Mouse (Mus musculus) lung, postnatal 4 days (tissue): ENCODE results near the gene Pou3f1.
A peak's percentile ranks its signal among the peaks of the same experiment; 100 is the strongest.

ENCODE experiments used
- DNase-seq, 2 experiments: peaks; one replicate each; pipeline ENCODE4 v3.0.0; 2021

Gene Pou3f1

DNA sequence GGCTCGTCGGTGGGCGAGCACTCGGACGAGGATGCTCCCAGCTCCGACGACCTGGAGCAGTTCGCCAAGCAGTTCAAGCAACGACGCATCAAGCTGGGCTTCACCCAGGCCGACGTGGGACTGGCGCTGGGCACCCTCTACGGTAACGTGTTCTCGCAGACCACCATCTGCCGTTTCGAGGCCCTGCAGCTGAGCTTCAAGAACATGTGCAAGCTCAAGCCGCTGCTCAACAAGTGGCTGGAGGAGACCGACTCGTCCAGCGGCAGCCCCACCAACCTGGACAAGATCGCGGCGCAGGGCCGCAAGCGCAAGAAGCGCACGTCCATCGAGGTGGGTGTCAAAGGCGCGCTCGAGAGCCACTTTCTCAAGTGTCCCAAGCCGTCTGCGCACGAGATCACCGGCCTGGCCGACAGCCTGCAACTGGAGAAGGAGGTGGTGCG lies 1.8 kb downstream of the Pou3f1 start:
- peak in 1 of 2 experiments; percentile 9 for DNase-seq

DNA sequence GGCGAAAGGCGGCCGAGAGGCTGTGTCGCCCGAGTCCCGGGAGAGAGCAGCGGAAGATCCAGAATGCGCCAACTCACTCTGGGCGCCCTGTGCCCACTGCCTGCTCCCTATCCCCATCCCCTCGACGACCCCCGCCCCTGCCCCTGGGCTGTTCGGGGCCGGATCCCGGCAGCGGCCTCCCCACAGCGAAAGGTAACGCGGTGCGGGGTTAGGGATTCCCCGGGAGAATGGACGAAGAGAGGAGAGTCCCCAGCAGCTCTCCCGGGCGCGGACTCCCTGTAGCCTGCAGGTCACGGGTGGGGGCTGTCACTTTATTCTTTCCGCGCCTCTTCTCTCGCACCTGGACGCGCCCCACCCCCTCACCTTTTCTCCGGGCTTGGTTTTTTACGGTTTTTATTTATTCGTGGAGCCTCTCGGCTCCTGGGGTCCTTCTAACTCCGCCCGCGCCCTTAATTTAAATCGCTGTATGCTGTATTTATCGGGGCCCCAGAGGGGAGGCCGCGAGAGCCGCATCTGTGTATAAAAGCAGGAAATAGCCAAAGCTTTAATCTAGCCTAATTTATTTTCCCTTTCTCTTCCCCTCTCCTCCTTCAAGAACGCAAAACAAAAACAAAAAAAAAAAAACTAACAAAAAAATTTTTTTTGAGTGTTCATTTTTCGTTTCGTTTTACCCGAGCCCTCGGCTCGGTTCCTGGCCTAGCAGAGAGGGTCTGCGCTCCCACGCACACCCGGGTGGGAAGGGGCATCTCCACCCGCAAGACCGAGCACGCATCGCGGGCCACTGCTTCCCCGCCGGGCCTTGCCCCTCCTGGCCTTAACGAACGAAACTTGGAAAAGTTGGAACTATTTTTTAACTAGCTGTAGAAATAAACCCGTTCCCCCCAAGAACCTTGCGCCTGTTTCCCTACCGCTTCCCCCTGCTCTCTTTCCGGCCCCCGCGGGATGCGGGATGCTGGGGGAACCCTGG lies 2.9 kb downstream of the Pou3f1 start:
- peak in 1 of 2 experiments; percentile 8 for DNase-seq

DNA sequence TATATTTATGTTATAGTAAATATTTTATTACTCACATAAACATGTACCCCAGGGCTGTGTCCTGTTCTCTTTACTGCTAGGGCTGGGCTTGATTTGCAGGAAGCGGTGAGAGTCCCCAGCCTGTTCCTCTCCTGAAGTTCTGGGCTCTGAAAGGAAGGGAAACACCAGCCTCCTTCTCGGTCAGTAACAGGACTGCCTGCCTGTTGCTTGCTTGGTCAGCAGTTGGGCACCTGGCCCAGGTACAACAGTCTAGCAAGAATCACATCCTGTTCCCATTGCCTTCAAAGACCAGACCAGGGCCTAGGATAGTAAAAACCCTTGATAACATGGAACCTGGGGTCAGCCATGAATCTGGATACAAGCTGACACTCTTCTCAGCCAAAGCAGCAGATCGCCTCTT lies 4.0 kb downstream of the Pou3f1 start:
- no peak for DNase-seq

DNA sequence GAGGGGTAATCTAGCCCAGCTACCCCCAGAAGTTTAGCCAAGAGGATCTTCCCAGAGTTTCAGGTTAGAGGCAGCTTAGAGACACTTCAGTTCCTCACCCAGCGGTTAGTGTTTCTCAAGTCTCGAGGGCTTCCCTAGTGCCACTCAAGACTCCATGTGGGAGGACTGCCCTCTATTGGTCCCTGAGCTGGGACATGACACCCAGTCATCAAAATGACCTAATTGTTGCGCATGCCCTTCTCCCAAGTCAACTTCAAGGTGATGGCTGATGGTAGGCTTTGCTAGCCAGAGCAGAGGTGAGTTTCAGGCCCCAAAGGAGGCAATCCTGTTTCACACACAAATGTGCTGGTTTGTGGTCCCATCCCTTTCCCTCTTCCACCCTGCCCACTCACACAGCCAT lies 6.4 kb downstream of the Pou3f1 start:
- DNase-seq, result peak in 1 of 2 experiments; percentile 24

DNA sequence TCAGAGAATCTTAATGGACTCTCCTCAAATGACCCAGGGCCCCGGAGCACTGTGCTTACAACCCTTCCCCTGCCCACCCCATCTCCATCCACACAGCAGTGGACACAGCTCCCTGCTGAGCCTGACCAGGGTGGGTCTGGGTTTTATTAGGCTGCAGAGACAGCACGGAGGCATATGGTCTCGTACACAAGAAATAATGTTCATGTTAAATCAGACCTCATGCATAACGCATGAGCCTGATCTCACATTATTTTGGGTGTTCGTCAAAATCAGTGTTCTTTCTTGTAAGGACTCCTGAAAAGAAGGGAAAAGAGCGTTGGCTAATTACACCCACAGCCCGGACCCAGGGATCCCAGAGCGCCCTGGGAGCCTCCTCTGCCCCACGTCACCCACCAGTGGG lies 7.6 kb downstream of the Pou3f1 start:
- DNase-seq, result no peak

DNA sequence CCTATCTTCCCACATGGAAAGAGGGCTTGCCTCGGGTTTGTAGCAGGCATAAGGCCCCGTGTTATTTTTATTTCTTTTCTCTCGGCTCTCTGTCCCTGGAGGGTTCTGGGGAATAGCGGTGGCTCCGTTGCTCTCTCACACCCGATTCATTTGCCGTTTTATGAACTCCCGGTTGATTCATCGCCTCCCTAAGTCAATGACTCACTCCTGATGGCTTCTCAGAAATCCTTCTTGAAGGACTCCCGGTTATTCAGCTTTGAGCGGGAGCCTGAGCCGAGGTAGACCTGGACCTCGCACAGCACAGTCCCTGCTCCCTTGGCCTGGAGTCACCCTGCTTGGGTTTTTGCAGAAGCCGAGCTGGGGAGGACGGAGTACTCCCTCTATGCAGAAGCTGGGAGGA lies 8.0 kb downstream of the Pou3f1 start:
- no peak for DNase-seq

DNA sequence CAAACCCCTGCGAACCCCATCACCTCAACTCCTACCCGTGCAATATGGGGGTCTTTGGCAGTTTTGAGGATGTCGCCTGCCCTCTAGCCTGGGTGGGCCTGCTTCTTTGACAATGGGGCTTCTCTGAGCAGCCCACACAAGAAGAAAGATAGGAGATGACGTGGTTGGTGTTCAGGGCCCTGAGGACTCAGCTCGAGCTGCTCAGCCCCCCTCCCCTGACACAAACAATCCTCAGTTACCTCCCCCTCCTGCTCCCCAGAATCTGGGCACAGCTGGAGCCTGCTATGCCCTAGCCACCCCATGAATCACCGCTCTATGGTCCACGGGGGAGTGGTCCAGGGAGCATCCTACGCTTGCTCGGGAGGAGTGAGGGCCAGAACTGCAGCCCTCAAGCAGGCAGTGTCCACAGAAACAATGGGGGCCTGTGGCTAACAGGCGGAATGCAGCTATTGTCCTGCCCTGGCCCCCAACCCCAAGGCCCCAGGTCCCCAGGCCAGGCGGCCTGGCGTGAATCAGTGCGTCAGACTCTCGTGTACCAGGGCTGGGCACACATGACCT lies 10.9 kb downstream of the Pou3f1 start:
- no peak for DNase-seq

DNA sequence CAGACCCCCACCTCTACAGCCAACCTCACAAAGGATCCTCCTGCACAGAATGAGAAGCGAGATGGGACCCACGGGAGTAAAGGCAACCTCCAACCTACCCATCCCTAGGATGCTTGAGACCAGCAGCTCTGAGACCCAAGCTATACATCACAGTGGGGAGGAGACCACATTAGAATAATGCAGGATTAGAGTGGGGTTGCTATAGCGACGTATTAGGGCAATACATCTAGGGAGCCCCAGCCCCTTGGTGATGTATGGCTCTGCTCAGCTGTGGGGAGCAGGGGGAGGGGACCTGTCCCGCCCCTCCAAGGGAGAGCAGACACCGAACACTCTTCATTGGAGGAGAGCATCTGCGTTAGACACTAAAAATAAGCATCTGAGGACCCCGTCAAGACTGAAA lies 11.5 kb downstream of the Pou3f1 start:
- no peak for DNase-seq

DNA sequence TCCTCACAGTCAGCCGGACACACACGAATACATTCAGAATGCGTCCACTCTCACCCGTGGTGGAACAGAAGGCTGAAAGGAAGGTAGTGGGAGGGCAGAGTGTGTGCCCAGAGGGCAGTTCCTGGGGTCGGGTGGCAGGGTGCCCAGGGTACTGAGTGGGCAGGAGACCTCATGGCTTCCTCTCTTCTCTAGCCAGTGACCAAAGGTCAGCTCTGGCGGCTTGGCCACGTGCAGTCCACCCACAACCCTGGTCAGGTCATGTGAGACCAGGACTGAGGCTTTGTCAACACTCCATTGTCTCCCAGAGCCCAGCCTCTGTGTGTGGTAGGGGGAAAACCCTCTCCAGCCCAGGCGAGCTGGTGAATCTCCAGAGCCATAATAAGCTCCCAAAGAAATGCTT lies 13.6 kb downstream of the Pou3f1 start:
- no peak for DNase-seq

DNA sequence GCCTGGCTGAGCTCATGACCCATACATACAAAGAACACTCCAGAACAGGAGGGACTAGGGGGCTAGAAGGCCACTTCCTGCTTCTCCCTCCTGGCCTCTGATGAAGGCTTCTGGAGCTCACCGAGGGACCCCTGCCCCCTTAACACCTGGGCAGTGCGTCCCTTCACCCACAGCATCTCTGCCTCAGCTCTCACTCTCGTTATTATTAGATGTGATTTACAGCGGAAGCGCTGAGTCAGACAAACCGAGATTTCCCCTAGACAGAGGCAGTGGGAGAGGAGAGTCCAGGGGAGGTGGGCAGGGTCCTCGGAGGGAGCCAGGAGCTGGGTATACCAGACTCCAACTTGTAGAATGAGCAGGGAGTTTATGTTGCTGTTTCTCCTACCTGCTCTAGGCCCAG lies 15.0 kb downstream of the Pou3f1 start:
- DNase-seq, result no peak

DNA sequence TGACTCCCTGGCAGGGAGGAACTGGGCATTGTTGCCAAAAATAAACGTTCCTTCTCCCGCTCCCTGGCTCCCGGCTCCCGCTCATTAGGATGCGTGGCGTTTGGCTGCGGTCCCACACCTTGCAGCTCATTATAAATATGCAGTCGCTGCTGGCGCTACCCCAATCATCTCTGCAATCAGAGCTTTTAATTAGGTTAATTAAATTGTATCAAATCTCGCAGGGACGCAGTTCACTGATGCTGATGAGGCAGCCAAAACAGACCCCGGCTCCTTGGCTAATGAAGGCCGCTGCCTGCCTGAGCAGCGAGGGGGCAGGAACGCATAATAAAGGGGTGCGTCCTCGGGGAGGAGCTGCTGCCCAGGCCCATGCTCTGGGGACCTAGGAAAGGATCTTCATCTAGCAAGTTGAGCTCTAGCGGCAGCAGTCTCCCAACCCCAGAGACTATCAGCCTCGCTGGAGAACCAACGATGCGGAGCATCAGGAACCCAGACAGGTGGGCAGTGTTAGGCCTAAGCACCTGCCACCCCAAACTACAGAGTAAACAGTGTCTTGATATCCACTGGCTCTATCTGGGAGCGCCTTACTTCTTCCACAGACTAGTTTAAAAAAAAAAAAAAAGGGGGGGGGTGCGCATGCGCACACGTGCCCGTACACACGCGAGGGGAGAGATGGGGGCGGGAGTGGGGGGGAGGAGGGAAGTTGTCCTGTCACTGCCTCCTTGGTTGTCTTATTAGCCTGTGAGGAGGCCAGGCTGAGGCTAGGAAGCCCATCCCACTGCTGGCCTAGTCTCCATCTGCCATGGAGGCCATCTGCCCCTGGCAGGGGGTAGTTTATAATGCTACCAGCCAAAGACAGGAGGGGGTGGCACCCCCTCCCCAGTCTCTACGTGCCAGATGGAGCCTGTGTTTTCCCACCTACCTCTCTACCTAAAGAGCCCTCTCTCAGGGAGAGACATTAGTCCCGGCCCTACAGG lies 16.0 kb downstream of the Pou3f1 start:
- DNase-seq, result no peak

DNA sequence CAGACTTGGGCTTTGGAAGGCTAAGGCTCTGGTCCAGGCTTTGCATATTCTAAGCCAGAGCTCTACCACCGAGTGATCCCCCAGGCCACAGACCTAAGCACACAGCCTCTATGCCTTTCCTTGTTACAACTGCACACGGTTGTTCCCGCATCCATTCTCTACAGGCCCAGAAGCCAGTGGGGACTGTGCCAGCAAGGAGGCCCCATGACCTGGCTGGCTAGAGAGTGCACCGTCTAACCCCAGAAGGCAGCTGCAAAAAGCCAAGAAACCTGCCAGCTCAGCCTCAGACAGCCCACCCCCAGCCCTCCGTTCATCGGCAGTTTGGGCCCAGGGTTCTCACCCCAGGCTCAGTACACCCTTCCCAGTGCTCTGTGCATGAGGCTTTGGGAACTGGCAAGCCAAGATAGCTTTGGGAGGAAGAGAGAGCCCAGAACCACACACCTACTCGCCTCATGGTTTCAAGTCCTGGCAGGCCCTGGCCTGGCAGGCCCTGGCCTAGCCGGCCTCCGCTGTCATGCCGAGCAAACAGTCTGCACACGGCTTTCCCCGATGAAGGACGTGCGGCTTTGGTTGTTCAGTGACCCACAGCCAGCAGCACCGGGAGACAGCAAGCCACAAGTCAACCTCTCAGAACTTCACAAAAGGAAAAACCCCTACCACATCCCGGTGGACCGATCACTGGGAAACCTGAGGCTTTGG lies 17.9 kb downstream of the Pou3f1 start:
- DNase-seq, result no peak

DNA sequence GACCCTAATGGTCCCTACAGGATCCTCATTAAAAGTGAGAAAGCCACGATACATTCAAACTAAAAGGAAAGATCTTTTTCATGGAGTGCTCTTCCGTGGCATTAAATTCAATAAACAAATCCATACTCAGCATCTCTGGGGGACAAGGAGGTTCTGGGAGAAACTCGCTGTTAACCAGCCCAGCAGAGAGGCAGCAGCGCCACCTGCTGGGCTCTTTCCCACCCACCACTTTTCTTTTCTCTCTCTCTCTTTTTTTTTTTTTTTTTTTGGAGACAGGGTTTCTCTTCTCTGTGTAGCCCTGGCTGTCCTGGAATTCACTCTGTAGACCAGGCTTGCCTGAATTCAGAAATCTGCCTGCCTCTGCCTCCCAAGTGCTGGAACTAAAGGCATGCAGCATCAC lies 18.4 kb downstream of the Pou3f1 start:
- DNase-seq, result peak; percentile 61 to 64

DNA sequence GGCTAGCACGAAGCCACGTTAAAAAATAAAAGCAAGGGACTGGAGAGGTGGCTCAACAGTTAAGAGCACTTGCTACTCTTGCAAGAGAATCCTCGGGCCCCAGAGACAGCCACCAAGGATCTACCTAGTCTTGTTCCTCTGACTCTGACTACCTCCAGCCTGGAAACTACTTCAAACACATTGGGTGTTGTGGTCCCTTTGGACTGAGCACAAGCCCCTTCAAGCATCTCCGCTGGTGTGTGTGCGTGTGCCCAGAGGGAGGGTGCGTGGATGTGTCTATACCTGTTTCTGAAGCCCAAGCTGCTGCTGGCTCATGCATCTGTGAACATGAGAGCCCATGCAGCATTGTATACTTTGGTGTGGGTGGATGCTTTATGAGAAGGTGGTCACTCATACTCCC lies 19.4 kb downstream of the Pou3f1 start:
- no peak for DNase-seq

DNA sequence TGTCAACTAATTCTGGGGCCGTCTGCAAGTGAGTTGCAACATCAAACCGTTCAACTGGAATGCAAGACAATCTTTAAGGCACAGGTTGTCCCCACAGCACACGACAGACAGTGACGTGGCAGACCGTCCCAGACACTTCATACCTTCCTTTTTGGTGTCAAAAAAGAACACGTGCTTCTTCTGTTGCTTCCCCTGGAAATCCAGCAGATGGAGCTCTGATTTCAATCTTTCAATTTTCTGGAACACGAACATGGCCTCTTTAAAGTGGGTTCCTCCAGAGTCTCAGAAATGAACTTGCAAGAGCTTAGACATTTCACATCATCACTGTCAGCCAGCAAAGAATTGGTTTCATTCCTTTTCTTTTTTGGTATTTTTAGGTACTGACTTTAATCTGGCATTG lies 25.7 kb downstream of the Pou3f1 start:
- no peak for DNase-seq

DNA sequence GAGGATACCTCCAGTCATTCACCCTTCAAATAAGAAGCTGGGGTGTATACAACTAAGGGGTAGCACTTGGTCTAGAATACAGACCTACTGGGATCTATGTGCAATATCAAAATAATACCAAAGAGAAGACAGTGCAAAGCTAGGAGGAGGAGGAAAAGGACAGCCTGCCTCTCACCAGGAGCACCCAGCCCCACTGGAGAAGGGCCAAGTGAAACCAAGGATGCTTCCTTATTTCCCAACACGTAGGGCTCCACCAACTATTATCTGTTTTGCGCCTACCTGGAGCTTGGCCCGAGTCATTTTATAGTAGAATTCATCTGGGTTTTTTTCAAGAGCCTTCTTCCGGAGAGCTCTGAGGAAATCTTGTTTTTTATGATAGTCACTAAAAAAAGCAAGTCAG lies 26.9 kb downstream of the Pou3f1 start:
- DNase-seq, result no peak

DNA sequence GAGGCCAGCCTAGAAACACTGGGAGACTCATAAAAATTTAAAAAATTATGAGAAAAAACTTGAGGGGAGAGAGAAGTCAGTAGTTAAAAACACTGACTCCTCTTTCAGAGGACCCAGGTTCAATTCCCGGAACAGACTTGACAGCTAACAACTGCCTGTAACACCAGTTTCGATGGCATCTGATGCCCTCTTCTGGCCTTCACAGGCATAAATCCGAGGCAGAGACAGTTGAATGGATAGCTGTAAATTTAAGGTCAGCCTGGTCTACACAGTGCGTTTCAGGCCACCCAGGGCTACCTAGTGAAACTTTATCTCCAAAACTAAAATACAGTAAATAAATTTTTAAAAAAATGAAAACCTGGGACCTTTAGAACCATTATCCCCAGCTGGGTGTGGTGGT lies 28.4 kb downstream of the Pou3f1 start:
- no peak for DNase-seq

DNA sequence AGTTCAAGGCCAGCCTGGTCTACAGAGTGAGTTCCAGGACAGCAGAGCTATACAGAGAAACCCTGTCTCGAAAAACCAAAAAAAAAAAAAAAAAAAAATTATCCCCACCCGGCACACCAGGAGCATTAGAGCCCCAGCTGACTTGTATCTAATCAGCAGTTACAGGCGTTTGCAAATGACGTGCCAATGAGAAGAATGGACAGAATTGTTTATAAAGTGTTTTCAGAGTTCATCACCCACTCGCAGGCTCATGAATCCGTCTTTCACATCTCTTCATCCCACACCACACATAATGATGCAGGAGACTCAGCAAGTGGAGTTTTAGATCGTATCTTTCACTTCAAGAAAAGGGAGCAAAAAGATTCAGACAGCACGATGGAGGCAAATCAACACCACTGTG lies 28.8 kb downstream of the Pou3f1 start:
- DNase-seq, result no peak

DNA sequence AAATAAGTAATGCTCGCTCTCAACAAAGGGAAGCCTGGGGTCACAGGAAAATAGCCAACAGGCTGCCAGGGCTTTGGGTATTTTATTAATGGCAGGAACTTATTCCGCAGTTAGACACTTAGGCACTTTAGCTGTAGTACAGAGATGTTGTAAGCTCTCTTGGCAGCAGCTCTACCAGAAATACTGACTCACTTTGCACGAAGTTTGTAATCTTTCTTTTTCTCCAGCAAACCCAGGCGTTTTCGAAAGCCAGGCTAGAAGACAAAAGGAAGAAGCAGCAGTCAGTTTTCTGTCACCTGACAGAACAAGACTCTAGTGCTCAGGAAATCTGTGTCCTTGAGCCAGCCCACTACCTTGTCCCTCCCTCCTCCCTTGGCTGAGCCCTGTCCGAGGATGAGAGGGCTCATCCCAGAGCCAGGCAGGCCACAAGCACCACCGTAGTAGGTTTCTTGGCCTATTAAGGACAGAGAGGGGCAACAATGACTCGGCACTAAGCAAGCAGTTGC lies 29.3 kb downstream of the Pou3f1 start:
- DNase-seq, result peak in 1 of 2 experiments; percentile 52

DNA sequence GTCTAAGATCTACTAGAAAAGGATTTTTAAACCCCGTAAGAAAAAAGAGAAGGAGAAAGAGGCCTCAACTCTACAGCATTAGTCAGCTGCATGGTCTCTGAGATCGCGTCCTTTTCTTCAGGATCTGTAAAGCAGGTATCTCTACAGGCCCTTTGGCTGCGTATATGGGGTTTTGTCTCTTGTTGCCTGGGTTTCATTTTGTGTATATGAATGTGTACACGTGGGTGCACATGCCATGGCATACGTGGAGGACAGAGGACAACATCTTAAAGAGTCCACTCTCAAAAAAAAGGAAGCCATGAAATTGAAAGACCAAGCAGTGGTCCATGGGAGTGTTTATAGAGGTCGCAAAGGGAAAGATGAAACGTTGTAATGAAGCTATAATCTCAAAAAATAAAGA lies 34.8 kb downstream of the Pou3f1 start:
- DNase-seq, result no peak

DNA sequence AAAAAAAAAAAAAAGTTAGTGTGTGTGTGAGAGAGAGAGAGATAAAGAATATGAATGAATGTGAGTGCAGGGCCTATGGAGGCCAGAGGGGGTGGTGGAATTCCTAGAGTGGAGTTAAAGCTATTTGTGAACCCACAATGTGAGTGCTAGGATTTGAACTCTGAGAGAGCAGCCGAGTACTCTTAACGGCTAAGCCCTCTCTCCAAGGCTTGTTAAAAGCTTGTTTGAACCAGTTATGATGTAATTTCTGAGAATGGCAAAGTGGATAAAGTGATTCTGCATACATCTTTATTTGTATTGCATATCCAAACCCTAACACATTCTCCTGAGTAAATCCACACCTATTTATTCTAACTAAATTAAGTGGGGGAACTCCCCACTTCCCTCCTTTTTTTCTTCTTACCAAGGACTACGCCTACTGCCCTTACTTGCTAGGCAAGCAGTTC lies 35.8 kb downstream of the Pou3f1 start:
- peak in 1 of 2 experiments; percentile 31 for DNase-seq
